Mouse (Mus musculus): ENCODE data around the gene Tcf15. TPM values are rescaled to one million over a fixed set of nuclear protein-coding genes. Genes with fewer than 3 reads are reported as not detected.

The Tcf15 gene
- polyA plus RNA-seq, 1 experiment from 2014 or later, result 0.50 TPM

DNA sequence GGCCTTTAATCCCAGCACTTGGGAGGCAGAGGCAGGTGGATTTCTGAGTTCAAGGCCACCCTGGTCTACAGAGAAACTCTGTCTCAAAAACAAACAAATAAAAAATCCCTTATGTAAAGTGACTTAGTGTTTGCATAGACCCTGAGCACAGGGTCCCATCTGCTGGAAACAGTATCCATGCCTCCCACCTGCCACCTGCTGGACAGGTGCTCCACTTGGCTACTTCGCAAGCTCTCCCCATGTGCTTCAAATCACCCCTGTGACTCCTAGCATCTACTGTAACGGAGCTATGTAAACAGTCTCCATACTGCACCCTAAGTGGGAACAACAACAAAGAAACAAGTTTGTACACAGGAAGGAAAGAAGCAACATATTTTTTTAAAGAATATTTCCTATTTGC lies 14.8 kb upstream of the Tcf15 start:
- no peak overlapping the region for H3K4me3 ChIP-seq (replicated peaks)
- H3K4me2 ChIP-seq, result no peak overlapping the region
- no peak overlapping the region for H3K27ac ChIP-seq (replicated peaks)
- no peaks in the 10 kb centered on the region for H3K36me3 ChIP-seq (replicated peaks)
- H3K4me1 ChIP-seq (replicated peaks), result peaks cover 23% of the 10 kb centered on the region
- no peak for ATAC-seq (ENCODE audit: insufficient read depth)
- peaks cover 28% of the 10 kb centered on the region for H3K27me3 ChIP-seq
- H3K9me3 ChIP-seq (replicated peaks), result no peaks in the 10 kb centered on the region
- no peak overlapping the region for H3K9ac ChIP-seq
- WGBS (ENCODE audit: insufficient replicate concordance), result 61% methylated on average over 2 of the region's 2 CpGs

DNA sequence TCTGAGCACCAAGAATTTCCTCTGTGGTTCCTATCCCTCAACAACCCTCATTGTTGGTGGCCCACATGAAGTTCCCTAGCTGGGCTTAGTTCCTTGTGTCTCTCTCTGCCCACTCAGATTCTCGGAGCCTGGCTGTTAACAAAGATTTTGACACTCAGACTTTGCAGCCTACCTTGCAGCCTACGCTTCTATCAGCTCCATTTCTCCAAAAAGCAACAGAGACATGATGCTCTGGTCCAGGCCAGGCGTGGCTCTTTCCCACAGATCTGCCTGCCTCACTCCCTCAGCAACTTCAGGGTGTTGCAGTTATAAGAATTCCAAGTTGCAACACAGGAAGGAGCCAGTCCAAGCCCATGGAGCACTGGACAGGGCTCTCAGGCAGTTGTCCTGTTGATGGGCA lies 13.6 kb upstream of the Tcf15 start:
- H3K9me3 ChIP-seq (replicated peaks), result no peaks in the 10 kb centered on the region
- H3K4me2 ChIP-seq, result no peak overlapping the region
- H3K9ac ChIP-seq, result no peak overlapping the region
- peaks cover 32% of the 10 kb centered on the region for H3K27me3 ChIP-seq
- no peak overlapping the region for H3K27ac ChIP-seq (replicated peaks)
- no peak for ATAC-seq (ENCODE audit: insufficient read depth)
- H3K36me3 ChIP-seq (replicated peaks), result no peaks in the 10 kb centered on the region
- H3K4me1 ChIP-seq (replicated peaks), result peaks cover 11% of the 10 kb centered on the region
- H3K4me3 ChIP-seq (replicated peaks), result no peak overlapping the region
- 52% methylated on average over 3 of the region's 3 CpGs for WGBS (ENCODE audit: insufficient replicate concordance)

DNA sequence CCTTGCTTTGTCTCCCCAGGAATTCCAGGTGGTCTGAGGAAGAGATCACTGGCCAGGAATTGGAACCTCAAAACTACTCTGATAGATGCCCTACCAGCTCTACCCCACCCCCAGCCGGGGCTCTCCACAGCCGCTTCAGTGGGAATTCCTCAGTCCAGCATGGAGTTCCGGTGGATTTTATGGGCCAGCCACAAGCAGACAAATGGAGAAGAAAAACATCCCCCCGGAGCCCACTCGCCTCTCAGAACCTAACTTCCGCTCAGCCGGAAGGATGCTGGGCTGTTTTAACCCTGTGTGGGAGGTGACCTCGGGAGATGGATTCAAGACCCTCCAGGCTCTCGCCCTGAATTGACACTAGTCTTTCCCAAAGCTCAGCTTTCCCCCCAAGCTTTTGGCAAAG lies 11.3 kb upstream of the Tcf15 start:
- Histone ChIP-seq H3K4me1 (replicated peaks) (no peaks in the 10 kb centered on the region), H3K27me3 (peaks cover 38% of the 10 kb centered on the region), H3K27ac (replicated peaks) (no peak overlapping the region), H3K4me3 (replicated peaks) (no peak overlapping the region), H3K9ac (no peak overlapping the region), H3K9me3 (replicated peaks) (no peaks in the 10 kb centered on the region), H3K4me2 (no peak overlapping the region), H3K36me3 (replicated peaks) (no peaks in the 10 kb centered on the region)
- WGBS (ENCODE audit: insufficient replicate concordance), result 35% methylated on average over 9 of the region's 9 CpGs
- no peak for ATAC-seq (ENCODE audit: insufficient read depth)

DNA sequence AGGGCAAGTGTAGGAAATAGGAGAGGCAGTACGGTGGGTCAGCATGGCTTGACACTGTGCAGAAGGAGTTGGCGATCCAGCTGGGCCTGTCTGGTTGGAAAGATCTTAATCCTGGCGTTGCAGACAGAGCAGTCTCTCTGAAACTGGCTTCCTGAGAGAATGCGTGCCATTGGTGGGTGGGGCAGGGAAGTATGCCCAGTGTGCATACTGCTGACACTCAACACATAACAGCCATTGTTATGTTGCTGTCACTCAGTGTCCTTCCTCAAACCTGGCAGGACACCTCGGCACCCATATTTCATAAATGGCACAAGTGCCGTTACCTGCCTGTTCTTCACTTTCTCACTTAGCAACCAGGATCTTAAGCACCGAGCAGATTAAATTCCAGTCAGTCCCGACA lies 10.7 kb upstream of the Tcf15 start:
- peaks cover 42% of the 10 kb centered on the region for H3K27me3 ChIP-seq
- no peak overlapping the region for H3K4me3 ChIP-seq (replicated peaks)
- no peak overlapping the region for H3K27ac ChIP-seq (replicated peaks)
- no peak overlapping the region for H3K9ac ChIP-seq
- H3K4me2 ChIP-seq, result no peak overlapping the region
- no peaks in the 10 kb centered on the region for H3K4me1 ChIP-seq (replicated peaks)
- 44% methylated on average over 8 of the region's 8 CpGs for WGBS (ENCODE audit: insufficient replicate concordance)
- no peak for ATAC-seq (ENCODE audit: insufficient read depth)
- H3K36me3 ChIP-seq (replicated peaks), result no peaks in the 10 kb centered on the region
- no peaks in the 10 kb centered on the region for H3K9me3 ChIP-seq (replicated peaks)

DNA sequence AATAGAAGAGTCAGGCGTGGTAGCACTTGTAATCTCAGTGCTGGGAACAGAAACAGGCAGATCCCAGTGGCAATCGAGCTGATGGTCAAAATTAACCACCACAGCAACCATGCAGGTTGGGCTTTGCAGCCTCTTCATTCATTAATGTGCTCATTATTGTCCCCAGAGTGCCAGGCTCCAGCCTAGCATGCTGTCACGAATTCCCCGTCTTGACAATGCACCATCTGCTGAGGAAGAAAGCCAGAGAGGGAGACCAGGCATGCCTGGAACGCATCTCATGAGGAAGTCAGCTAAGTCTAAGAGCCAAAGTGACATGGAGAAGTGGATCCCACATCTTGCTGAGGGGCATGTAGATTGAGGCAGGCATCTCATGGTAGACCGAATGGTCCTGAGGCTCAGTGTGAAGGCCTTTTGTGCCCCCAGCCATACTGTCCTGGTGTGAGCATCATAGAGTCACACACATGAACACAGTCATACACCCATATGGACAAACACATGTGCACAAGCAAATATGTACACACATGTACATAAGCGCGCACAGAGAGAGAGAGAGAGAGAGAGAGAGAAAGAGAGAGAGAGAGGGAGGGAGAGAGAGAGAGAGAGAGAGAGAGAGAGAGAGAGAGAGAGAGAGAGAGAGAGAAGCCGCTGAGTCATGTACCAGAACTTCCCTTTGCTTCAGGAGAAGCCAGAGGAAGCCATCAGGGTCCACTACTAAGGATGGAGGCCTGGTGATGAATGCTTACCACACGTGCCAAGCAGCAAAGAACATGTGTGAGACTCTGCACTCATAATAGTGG lies 4.0 kb upstream of the Tcf15 start:
- ATAC-seq (ENCODE audit: insufficient read depth), result no peak
- no peak overlapping the region for H3K9ac ChIP-seq
- no peaks in the 10 kb centered on the region for H3K36me3 ChIP-seq (replicated peaks)
- H3K27ac ChIP-seq (replicated peaks), result no peak overlapping the region
- H3K9me3 ChIP-seq (replicated peaks), result no peaks in the 10 kb centered on the region
- peaks cover 27% of the 10 kb centered on the region for H3K4me1 ChIP-seq (replicated peaks)
- H3K4me3 ChIP-seq (replicated peaks), result no peak overlapping the region
- H3K4me2 ChIP-seq, result no peak overlapping the region
- 44% methylated on average over 10 of the region's 10 CpGs for WGBS (ENCODE audit: insufficient replicate concordance)
- peaks cover 76% of the 10 kb centered on the region for H3K27me3 ChIP-seq

GRCm38 (mm10) chr2:152140941-152141340 lies 2.4 kb upstream of the Tcf15 start:
- 53% methylated on average over 11 of the region's 11 CpGs for WGBS (ENCODE audit: insufficient replicate concordance)
- Histone ChIP-seq H3K9ac (no peak overlapping the region), H3K36me3 (replicated peaks) (no peaks in the 10 kb centered on the region), H3K4me1 (replicated peaks) (peaks cover 27% of the 10 kb centered on the region), H3K4me2 (no peak overlapping the region), H3K27ac (replicated peaks) (no peak overlapping the region), H3K4me3 (replicated peaks) (no peak overlapping the region), H3K27me3 (peaks cover 81% of the 10 kb centered on the region), H3K9me3 (replicated peaks) (no peaks in the 10 kb centered on the region)
- no peak for ATAC-seq (ENCODE audit: insufficient read depth)

- Histone ChIP-seq H3K4me1 (replicated peaks) (peaks cover 27% of the 10 kb centered on the region), H3K4me3 (replicated peaks) (peak overlapping the region; percentile 36; the same call in 1 of the 2 replicates), H3K27me3 (peaks cover 86% of the 10 kb centered on the region), H3K9me3 (replicated peaks) (no peaks in the 10 kb centered on the region), H3K27ac (replicated peaks) (no peak overlapping the region), H3K4me2 (peak overlapping the region; percentile 46), H3K36me3 (replicated peaks) (no peaks in the 10 kb centered on the region), H3K9ac (no peak overlapping the region)
- ATAC-seq (ENCODE audit: insufficient read depth), result no peak
- WGBS (ENCODE audit: insufficient replicate concordance), result 44% methylated on average over 1 of the region's 1 CpGs
Measured at GRCm38 (mm10) chr2:152141491-152141890, 1.9 kb upstream of the Tcf15 start.

- H3K36me3 ChIP-seq (replicated peaks), result no peaks in the 10 kb centered on the region
- H3K4me1 ChIP-seq (replicated peaks), result peaks cover 27% of the 10 kb centered on the region
- peak overlapping the region; percentile 36 for H3K4me3 ChIP-seq (replicated peaks)
- peak overlapping the region; percentile 46 for H3K4me2 ChIP-seq
- H3K9me3 ChIP-seq (replicated peaks), result no peaks in the 10 kb centered on the region
- peaks cover 92% of the 10 kb centered on the region for H3K27me3 ChIP-seq
- ATAC-seq (ENCODE audit: insufficient read depth), result no peak
- no peak overlapping the region for H3K9ac ChIP-seq
- WGBS (ENCODE audit: insufficient replicate concordance), result 5% methylated on average over 13 of the region's 13 CpGs
- no peak overlapping the region for H3K27ac ChIP-seq (replicated peaks)
Measured at GRCm38 (mm10) chr2:152142046-152142445, 1.3 kb upstream of the Tcf15 start.

DNA sequence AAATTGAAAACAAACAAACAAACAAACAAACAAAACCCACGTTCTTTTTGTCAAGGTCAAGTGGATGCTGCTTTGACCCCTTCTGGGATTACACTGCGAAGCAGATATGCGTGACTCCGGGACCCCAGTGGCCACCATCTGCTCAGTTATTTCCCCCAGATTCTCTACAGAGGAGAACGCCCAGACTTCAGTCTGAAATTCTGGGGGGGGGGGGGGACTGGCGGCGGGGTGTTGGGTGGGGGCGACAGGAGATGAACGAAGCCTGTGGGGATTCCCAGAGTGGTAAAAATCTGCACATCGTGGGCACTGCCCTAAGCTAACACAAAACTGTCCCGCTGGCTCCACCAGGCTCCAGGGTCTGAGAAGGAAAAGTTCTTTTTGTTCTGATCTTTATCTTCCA lies 790 bp upstream of the Tcf15 start:
- Histone ChIP-seq H3K27ac (replicated peaks) (no peak overlapping the region), H3K9me3 (replicated peaks) (no peaks in the 10 kb centered on the region), H3K4me2 (peak overlapping the region; percentile 46; the same call in 1 of the 2 replicates), H3K36me3 (replicated peaks) (no peaks in the 10 kb centered on the region), H3K9ac (no peak overlapping the region), H3K4me3 (replicated peaks) (no peak overlapping the region), H3K4me1 (replicated peaks) (peaks cover 27% of the 10 kb centered on the region), H3K27me3 (peaks cover 95% of the 10 kb centered on the region)
- WGBS (ENCODE audit: insufficient replicate concordance), result 7% methylated on average over 11 of the region's 11 CpGs
- no peak for ATAC-seq (ENCODE audit: insufficient read depth)

DNA sequence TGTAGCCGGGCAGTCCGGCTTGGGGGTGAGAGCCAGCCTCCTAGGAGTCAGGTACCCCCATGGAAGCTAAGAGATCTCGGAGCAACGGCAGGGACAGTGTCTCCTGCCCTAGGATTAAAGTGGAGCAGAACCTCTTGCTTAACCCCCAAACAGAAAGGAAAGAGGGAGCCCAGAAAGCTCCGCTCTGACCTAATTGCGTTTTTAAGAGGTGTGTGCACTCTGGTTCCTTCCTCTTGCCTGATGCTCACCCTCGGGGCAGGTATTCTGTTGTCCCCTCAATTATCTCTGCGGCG lies 743 bp downstream of the Tcf15 start:
- Histone ChIP-seq H3K4me1 (replicated peaks) (peaks cover 27% of the 10 kb centered on the region), H3K4me3 (replicated peaks) (peak overlapping the region; percentile 44), H3K9ac (no peak overlapping the region), H3K27me3 (peaks cover 90% of the 10 kb centered on the region), H3K9me3 (replicated peaks) (no peaks in the 10 kb centered on the region), H3K36me3 (replicated peaks) (no peaks in the 10 kb centered on the region), H3K4me2 (peak overlapping the region; percentile 66), H3K27ac (replicated peaks) (no peak overlapping the region)
- ATAC-seq (ENCODE audit: insufficient read depth), result no peak
- 21% methylated on average over 9 of the region's 9 CpGs for WGBS (ENCODE audit: insufficient replicate concordance)

- H3K36me3 ChIP-seq (replicated peaks), result no peaks in the 10 kb centered on the region
- no peak overlapping the region for H3K4me3 ChIP-seq (replicated peaks)
- peaks cover 27% of the 10 kb centered on the region for H3K4me1 ChIP-seq (replicated peaks)
- H3K9ac ChIP-seq, result no peak overlapping the region
- no peak overlapping the region for H3K27ac ChIP-seq (replicated peaks)
- WGBS (ENCODE audit: insufficient replicate concordance), result 52% methylated on average over 5 of the region's 5 CpGs
- no peak for ATAC-seq (ENCODE audit: insufficient read depth)
- no peaks in the 10 kb centered on the region for H3K9me3 ChIP-seq (replicated peaks)
- H3K4me2 ChIP-seq, result no peak overlapping the region
- H3K27me3 ChIP-seq, result peaks cover 86% of the 10 kb centered on the region
Measured at GRCm38 (mm10) chr2:152144501-152144900, 1.1 kb downstream of the Tcf15 start.

DNA sequence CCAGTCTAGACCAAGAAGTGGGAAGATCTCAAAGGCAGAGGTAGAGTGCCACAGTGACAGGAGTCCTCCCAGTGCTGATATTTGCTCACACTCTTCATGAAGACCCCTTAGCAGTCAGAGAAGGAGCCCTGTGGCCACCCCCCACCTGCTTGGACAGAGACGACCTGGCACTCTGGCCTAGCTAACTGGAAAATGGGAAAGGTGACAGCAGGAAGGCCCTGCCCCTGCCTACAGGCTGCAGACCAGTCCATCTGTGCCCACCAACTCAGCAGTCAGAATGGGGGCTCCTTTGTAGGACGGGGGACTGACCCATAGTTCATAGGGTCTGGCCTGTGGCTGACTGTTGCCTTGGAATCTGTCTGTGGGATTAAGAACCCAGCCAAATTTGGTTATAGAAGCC lies 2.4 kb downstream of the Tcf15 start:
- Histone ChIP-seq H3K36me3 (replicated peaks) (no peaks in the 10 kb centered on the region), H3K27me3 (peaks cover 78% of the 10 kb centered on the region), H3K4me2 (no peak overlapping the region), H3K4me3 (replicated peaks) (no peak overlapping the region), H3K9me3 (replicated peaks) (no peaks in the 10 kb centered on the region), H3K4me1 (replicated peaks) (peaks cover 27% of the 10 kb centered on the region), H3K27ac (replicated peaks) (no peak overlapping the region), H3K9ac (no peak overlapping the region)
- WGBS (ENCODE audit: insufficient replicate concordance), result 47% methylated on average over 2 of the region's 2 CpGs
- no peak for ATAC-seq (ENCODE audit: insufficient read depth)
